Mouse (Mus musculus): ENCODE results near the gene Irf2.

DNA sequence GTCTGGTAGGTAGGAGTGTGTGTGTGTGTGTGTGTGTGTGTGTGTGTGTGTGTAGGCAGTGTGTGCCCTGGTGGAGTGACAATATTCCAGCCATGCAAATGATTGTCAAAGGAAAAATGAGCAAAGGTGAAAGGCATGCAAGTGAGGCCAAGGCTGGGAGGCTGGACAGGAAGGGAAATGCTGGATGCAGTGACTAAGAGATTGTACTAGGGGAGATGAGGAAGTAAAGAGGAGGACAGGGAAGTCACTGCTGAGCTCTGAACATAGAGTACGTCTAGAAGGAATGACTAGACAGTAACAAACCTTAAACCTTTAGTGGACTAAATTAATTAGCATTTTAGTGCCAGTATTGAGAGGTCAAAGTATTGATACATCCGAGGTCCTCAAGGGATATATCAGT is 53.1 kb downstream of the Irf2 start:
- TF ChIP-seq CTCF (IDR thresholded peaks at IDR 0.05; ENCODE audit: borderline replicate concordance, insufficient read depth, low read length): no peak
- TF ChIP-seq POLR2A (IDR thresholded peaks at IDR 0.05; ENCODE audit: low read depth, low read length): no peak
